Mouse (Mus musculus) G1E (cell line): ENCODE results near the gene Ndn.

Source experiments
- CTCF ChIP-seq: IDR thresholded peaks from 2 replicates; pipeline ENCODE4 v1.5.1; 2012; ENCODE audit warnings: low read depth, low read length, inconsistent platforms, mixed read lengths
- GATA1 ChIP-seq: IDR thresholded peaks from 2 replicates; pipeline ENCODE4 v1.6.1; 2012; ENCODE audit warnings: borderline replicate concordance, low read length, inconsistent platforms, mixed read lengths
- GATA2 ChIP-seq: IDR thresholded peaks from 2 replicates; pipeline ENCODE4 v1.6.1; 2012; ENCODE audit warnings: low read depth, low read length, inconsistent platforms, borderline replicate concordance
- POLR2AphosphoS5 ChIP-seq: IDR thresholded peaks from 2 replicates; pipeline ENCODE4 v1.6.1; 2012; ENCODE audit warnings: low read depth, low read length, inconsistent platforms; ENCODE audit not compliant: insufficient replicate concordance
- TAL1 ChIP-seq: conservative IDR thresholded peaks from 2 replicates; pipeline ENCODE4 v1.6.1; 2012; ENCODE audit warnings: low read depth, low read length, inconsistent platforms, mixed read lengths

DNA sequence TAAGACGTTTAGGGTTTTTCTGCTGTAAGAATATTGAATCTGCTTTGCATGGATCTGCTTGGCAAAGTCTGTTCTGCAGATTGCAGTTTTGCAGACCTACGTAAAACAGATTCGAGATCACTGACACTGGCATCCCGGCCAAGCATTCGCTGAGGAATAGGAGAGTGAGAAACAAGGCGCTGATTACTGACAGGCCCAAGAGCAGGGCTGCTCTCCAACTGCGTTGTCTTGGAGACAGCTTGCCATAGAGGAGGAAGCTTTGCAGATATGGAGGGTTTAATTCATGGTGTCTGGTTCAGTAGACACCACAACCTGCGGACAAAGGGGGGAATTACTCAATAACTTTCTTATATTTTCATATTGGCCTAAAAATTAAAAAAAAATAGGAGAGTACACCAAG is 4.9 kb downstream of the Ndn start:
- TF ChIP-seq GATA1 (no peak), CTCF (no peak), POLR2AphosphoS5 (no peak), TAL1 (no peak), GATA2 (no peak)
